Mouse (Mus musculus): ENCODE data around the gene Atg5.
"Not testable (repeated sequence)": the region's sequence is repeated elsewhere in the genome, so short reads cannot be mapped to it uniquely, and the experiment has no call there.

Atg5 gene

DNA sequence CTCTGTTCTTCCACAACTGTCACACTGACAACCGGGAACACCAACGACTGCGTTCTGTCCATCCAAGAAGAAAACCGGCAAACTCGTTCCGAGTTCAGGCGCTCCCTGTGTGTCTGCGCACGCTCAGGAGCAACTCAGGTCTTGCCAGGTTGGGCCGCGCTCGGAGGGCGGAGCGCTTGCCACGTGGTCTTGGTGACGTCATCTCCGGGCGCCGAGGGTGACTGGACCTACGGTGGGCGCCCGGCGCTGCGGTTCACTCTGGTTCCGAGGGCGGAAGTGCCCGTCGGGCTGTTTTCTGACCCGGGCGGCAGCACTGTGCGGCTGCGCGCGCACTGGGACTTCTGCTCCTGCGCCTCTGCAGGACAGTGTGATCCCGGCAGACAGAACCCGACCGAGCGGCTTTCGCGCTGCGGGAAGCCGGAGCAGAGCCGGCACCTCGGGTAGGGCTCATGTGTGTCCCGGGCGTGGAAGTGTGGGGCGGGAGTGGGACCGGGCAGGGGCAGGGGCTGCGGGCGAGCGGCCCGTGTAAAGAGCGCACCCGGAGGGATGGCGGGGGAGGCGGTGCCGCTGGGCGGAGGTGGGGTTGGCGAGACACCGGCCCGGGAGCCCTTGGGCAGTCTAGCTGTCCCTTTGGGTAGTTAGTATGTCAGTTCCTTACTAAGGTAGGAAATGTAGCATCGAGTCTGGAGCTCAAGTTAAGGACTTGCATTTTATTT is at the start of gene Atg5:
Atg5 (plus strand) TSS at position 214 of the 716 bp plus-strand sequence.
- DNase-seq (ENCODE audit: low spot score in 2 of 2), result peak; percentile 97 to 98

- not testable (repeated sequence) for DNase-seq (ENCODE audit: low spot score in 2 of 2)
Measured at GRCm38 (mm10) chr10:44219073-44219472, 49.1 kb upstream of the Atg5 start.

DNA sequence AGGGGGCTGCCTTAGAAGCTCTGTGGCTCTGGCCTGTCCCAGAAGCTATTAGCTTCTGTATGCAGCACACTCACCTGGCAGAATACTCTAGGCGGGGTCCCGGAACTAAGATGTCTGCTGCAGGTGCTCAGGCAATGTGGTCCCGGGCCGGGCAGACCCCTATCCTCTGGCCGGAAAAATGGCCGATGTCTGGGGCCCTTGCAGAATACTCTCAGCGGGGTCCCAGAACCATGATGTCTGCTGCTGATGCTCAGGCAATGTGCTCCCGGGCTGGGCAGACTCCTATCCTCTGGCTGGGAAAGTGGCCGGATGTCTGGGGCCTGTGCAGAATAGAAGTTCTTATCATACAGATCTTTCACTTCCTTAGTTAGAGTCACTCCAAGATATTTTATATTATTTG is 43.8 kb upstream of the Atg5 start:
- DNase-seq (ENCODE audit: low spot score in 2 of 2), result no peak

DNA sequence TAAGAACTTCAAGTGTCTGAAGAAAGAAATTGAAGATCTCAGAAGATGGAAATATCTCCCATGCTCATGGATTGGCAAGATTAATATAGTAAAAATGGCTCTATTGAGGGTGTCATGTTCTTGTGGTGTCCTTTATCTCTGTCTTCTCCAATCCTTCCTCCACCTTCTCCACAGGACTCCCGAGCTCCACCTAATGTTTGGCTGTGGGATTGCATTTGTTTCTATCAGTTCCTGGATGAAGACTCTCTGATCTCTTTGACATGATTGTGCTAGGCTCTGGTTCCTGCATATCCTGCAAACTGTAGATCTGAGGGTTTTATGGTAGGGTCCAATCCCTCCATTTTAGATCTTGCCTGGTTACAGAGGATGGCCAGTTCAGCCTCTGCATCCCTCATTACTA is 34.8 kb upstream of the Atg5 start:
- DNase-seq (ENCODE audit: low spot score in 2 of 2), result peak in 1 of 2 experiments; percentile 10

GRCm38 (mm10) chr10:44235298-44235697 is 32.9 kb upstream of the Atg5 start:
- DNase-seq (ENCODE audit: low spot score in 2 of 2), result not testable (repeated sequence)

- no peak for DNase-seq (ENCODE audit: low spot score in 2 of 2)
Measured at GRCm38 (mm10) chr10:44256624-44257023, 11.5 kb upstream of the Atg5 start.

DNA sequence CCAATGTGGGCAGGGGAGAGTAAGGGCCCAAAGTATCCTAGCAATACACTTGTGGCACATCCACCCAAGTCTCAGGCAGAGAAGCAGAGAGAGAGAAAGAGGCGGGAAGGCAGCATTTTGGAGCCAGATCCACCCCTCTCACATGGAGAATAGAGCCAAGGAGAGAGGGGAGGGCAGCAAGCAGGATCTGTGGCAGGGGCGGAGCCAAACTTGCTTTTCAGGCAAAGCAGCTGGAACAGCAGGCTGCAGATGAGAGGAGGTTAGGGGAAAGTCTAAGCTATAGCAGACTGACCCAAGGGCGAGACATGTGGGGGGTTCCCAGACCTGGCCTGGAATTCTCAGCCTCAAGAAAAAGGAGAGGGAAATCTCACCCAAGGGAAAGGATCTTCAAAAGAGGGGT is 2.3 kb upstream of the Atg5 start:
- no peak for DNase-seq (ENCODE audit: low spot score in 2 of 2)

- no peak for DNase-seq (ENCODE audit: low spot score in 2 of 2)
Measured at GRCm38 (mm10) chr10:44266561-44266960, 1.6 kb upstream of the Atg5 start.

- no peak for DNase-seq (ENCODE audit: low spot score in 2 of 2)
Measured at GRCm38 (mm10) chr10:44267426-44268142, 574 bp upstream of the Atg5 start.

DNA sequence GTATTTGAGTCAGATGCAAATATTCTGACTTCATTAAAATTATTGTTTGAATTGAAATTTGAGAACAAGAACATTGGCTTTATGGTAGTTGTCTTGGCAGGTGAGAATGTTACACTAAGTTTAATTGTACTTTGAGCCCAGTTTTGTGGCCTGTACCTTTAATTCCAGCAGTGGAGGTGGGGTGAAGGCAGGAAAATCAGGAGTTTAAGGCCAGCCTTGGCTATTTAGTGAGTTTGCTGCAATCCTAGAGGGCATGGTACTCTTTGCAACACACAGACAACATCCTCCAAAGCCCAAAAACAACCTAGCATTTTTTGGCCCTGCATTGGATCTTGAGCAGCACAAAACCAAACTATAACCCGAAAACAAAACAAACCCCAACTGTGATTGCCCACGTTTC is 1.1 kb downstream of the Atg5 start:
- DNase-seq (ENCODE audit: low spot score in 2 of 2), result no peak

DNA sequence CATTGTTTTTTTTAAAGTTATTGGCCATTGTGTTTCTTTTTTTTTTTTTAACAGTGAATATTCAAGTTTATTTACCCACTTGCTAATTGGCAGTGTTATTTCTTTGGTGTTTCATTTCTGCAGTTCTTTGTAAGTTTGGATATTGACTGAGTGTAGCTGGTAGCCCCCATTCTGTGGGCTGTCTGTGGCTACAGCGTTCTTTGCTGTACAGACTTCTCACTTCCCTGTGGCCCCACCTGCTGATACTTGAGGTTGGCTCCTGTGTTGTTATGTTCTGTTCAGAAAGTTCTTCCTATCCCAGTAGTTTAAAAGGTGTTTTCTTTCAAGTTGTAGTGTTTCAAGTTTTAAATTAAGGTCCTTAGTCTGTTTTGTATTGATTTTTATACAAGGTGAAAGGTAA is 14.2 kb downstream of the Atg5 start:
- no peak for DNase-seq (ENCODE audit: low spot score in 2 of 2)

DNA sequence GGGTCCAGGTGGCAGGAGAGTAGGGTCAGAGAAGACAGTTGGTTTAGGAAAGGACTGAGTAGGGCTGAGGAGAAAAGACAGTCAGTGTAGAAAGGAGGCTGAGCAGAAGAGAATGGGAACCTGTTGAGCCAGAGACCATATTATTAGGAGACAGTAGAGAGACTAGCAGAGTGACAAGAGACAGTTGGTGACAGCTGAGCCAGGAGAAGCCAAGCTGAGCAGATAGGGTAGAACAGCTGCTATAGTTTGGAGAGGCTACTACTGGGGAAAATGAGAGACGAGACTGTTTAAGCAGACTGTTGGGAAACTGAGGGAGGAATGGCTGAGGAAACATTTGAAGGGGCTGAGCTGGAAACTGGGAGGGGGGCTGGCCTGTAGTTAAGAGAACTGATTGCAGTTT is 16.9 kb downstream of the Atg5 start:
- no peak for DNase-seq (ENCODE audit: low spot score in 2 of 2)

DNA sequence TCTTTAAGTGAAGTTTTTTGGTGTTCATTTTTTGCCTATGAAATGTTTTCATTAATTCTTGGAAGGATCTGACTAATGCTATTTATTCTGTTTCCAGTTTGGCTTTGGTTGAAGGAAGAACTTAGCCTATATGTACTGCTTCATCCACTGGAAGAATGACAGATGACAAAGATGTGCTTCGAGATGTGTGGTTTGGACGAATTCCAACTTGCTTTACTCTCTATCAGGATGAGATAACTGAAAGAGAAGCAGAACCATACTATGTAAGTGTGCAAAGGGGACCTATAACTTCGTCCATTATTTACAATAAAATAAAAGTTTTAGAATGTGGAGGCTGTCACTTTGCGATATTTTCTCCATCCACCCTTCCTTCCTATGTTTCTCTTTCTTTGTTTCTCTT is 17.8 kb downstream of the Atg5 start:
- no peak for DNase-seq (ENCODE audit: low spot score in 2 of 2)

- DNase-seq (ENCODE audit: low spot score in 2 of 2), result no peak
Measured at GRCm38 (mm10) chr10:44290876-44291275, 22.7 kb downstream of the Atg5 start.

DNA sequence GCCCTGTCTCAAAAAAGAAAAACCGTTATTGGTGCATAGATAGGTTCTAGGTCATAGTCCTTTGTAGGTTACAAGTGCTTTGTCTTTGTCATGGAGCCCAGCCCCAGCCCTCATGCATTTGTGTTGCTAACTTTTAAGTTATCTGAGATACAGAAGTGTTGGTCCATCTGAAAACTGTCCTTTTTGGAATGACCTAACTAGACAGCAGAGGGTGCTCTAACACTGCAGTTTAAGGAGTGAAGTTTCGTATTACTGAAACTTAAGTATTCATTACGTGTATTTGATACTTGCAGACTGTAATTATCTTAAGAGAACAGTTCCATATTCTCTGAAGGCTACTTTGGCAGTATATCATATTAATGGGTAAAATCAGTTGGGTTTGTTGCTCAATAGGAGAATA is 24.0 kb downstream of the Atg5 start:
- DNase-seq (ENCODE audit: low spot score in 2 of 2), result no peak

DNA sequence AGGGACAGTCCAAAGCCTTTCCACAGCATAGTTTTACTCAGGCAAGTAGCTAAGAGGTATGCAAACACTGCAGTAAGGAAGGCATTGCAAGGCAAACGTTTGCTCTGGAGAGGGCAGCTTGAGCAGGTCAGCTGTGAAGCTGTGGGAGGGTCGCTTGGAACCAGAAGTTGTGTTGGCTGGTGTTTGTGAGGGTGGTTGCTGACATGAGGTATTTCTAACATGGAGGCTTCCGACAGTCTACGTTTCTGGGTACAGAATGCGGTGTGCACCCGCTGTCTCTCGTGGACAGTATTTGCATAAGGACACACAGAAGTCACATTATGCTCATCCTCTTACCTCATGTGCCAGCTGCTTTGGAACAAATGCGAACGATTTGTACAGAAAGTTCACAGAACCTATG is 31.0 kb downstream of the Atg5 start:
- DNase-seq (ENCODE audit: low spot score in 2 of 2), result no peak

DNA sequence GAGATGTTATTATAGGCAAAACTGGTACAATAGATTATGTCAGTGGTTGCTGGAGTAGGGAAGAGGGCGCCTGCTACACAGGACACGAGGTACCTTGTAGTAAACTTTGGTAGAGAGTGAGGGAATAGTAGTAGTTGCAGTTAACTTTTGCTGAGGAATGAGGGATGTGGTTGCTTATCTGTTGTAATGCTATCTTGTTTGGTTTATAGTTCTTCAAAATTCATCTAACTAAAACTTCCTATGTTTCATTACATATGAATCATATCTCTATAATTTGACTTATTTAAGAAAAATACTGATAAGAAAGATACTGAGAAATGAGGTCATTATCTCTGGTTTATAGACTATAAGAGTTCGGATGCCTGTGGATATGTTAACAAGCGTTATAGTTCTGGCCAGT is 31.9 kb downstream of the Atg5 start:
- no peak for DNase-seq (ENCODE audit: low spot score in 2 of 2)

DNA sequence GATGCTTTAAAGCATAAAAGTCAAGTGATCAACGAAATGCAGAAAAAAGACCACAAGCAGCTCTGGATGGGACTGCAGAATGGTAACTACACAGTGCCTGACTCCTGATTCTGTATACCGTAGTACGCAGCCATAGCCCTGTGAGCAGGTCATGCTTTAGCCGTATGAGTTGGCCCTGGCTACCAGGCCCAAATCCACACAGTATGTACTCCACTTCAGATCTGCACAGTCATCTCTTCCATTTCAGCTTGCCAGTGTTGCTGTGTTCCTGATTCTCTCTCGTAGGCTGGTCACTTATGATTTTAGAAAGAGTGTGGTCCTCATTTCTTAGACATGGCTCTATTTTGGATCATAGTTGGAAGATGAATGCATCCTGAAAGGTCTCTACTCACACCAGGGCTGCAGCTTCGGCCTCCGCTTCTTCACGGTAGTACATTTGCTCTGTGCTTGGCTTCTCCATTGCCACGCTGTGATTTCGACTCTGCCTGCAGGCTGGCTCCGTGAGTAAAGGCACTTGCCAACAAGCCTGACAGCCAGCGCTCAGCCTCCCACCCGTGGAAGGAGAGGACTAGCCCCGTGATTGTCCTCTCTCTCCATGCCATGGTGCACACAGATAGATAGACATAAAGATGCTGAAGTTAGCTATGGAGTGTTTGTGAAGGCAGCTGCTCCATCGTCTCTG is 35.6 kb downstream of the Atg5 start:
- DNase-seq (ENCODE audit: low spot score in 2 of 2), result no peak

- no peak for DNase-seq (ENCODE audit: low spot score in 2 of 2)
Measured at GRCm38 (mm10) chr10:44304330-44304717, 36.2 kb downstream of the Atg5 start.

DNA sequence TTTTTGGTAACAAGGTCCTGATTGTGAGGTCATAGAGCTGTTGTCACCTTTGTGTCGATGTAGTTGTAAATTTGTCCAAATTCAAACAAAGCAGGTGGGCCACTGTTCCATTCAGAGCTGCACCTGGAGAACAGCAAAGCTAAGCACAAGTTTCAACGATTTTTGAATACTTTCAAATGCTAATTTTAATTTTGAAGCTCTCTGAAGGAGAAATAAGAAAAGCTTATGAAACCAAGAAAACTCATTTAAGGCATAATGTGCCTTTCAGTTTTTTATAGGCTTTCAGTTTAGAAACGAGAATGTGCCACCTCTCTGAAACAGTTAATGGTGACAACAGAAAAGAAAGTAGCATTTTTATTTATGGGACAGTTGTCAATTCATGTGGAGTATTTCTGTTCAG is 36.7 kb downstream of the Atg5 start:
- no peak for DNase-seq (ENCODE audit: low spot score in 2 of 2)

GRCm38 (mm10) chr10:44306308-44306707 is 38.1 kb downstream of the Atg5 start:
- DNase-seq (ENCODE audit: low spot score in 2 of 2), result no peak

- DNase-seq (ENCODE audit: low spot score in 2 of 2), result no peak
Measured at GRCm38 (mm10) chr10:44308280-44308679, 40.1 kb downstream of the Atg5 start.

DNA sequence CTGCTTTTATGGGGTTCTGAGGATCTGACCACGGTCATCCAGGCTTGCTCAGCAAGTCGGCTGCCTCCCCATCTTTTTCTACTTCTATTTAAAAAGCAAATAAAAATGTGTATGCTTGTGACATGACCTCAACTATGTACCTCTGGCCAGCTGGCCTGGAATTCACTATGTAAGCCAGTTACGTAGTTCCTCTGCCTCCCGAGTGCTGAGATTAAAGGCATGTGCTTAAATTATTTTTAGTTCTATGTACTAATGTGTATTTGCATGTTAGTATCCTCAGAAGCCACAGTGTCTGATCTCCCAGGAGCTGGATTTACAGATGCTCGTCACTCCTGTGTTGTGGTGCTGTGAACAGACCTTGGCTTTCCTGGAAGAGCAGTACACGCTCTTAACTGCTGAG is 41.1 kb downstream of the Atg5 start:
- DNase-seq (ENCODE audit: low spot score in 2 of 2), result no peak
